Mouse (Mus musculus): ENCODE measurements around the gene Kif26a. TPM values are rescaled to one million over a fixed set of nuclear protein-coding genes. Genes with fewer than 3 reads are reported as not detected.

Gene Kif26a
- polyA plus RNA-seq, 1 experiment: 28.8 TPM

DNA sequence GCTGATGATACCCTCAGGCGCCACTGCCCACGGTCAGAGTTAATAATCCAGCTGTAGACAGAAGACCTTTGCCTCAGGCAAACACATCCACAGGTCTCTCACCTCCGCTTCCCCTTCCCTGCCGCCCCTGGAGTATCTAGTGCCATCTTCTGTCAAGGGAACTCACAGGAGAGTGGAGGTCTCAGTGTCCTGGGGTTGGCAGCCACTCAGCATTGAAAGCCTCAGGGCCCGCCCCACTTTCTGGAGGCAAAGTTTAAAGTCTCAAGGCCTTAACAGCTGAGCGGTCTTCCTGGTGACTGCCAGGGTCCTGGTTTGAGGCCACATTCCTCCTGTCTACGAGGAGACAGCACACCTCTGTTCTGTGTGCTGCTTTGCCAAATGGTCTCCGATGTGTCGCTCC, 36.3 kb upstream of the Kif26a start:
- Histone ChIP-seq H3K4me1 (ENCODE audit: control insufficient read depth, insufficient read depth, low read length) (no peaks in the 10 kb centered on the region), H3K4me3 (replicated peaks; ENCODE audit: extremely low read depth, low read depth, low read length) (no peak overlapping the region)
- DNase-seq: no peak
- WGBS: 73% methylated on average over 9 of the region's 9 CpGs
- TF ChIP-seq POLR2A (IDR thresholded peaks at IDR 0.05; ENCODE audit: borderline replicate concordance, extremely low read depth, low read depth, low read length) (no peak), CTCF (IDR thresholded peaks at IDR 0.05; ENCODE audit: insufficient read depth, low read length) (no peak)

DNA sequence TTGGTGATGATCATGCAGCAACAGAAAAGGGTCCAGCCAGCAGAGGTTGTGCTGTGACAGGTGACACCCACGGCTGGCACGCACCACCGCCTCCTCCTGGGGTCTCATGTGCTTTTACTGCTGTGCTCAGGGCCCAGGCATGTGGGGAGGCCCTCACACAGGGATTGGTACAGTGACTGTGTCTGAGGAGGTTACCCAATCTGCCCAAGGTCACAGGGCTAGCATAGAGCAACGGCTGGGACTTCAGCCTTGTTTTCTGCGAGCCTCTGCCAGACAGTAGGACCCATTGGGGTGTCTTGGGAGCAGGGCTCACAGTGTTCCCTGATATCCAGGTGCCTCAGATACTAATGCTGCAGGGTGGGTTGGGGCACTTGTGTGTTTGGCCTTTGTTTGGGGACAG, 34.7 kb upstream of the Kif26a start:
- 79% methylated on average over 5 of the region's 5 CpGs for WGBS

DNA sequence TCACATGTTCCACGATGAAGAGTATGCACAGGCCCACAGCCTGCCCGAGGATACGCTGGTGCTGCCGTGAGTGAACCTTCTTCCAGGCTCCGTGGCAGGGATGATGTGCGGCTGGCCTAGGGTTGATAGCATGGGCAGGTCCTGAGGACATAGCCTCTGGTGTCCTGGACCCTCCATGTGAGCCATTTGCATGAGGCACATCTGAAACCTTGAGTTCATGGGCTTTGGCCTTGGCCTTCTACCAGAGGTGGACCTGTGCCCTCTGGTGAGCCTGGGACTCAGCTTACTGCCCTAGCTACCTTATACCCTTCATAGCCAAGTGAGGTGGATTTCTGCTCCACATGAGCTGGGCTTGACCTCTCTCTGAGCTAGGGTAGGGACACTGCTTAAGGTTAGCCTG, 33.8 kb upstream of the Kif26a start:
- no peak overlapping the region for H3K4me3 ChIP-seq (replicated peaks; ENCODE audit: extremely low read depth, low read depth, low read length)
- H3K4me1 ChIP-seq (ENCODE audit: control insufficient read depth, insufficient read depth, low read length): no peaks in the 10 kb centered on the region
- no peak for TF ChIP-seq POLR2A (IDR thresholded peaks at IDR 0.05; ENCODE audit: borderline replicate concordance, extremely low read depth, low read depth, low read length)
- TF ChIP-seq CTCF (IDR thresholded peaks at IDR 0.05; ENCODE audit: insufficient read depth, low read length): no peak
- whole genome bisulfite sequencing: 90% methylated on average over 6 of the region's 6 CpGs
- no peak for DNase-seq

More for the DNA sequence above, 34.7 kb upstream of the Kif26a start:
- DNase-seq: no peak
- TF ChIP-seq CTCF (IDR thresholded peaks at IDR 0.05; ENCODE audit: insufficient read depth, low read length) (no peak), POLR2A (IDR thresholded peaks at IDR 0.05; ENCODE audit: borderline replicate concordance, extremely low read depth, low read depth, low read length) (no peak)
- Histone ChIP-seq H3K4me1 (ENCODE audit: control insufficient read depth, insufficient read depth, low read length) (no peaks in the 10 kb centered on the region), H3K4me3 (replicated peaks; ENCODE audit: extremely low read depth, low read depth, low read length) (no peak overlapping the region)

DNA sequence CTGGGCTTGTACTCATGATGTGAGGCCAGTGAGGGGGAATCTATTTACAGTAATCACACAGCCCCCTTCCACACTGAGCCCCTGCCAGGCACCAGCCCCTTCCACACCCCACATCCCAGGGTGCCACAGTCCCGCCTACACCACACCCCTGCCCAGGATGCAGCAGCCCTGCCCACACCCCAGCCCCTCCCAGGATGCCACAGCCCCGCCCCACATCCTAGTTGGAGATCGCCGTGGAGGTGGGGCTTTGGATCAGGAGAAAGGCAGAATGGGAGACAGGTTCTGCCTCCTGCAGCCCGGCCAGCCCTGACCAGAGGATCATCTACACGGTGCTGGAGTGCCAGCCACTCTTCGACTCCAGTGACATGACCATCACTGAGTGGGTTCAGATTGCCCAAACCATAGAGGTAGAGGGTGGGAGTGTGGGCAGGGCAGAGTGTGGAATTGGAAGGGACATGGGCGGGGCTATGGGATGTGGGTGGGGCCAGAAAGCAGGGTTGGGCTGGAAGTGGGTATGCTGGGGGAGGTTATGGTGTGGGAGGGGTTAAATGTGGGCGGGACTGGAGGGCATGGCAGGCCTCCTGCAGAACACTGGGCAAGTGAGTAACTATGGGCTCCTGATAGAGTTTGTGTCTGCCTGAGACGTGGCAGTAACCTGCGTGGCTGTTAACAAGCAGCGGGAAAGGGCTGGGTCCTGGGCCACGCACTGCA, 33.2 kb upstream of the Kif26a start:
- Histone ChIP-seq H3K4me3 (replicated peaks; ENCODE audit: extremely low read depth, low read depth, low read length) (no peak overlapping the region), H3K4me1 (ENCODE audit: control insufficient read depth, insufficient read depth, low read length) (no peaks in the 10 kb centered on the region)
- no peak for DNase-seq
- TF ChIP-seq POLR2A (IDR thresholded peaks at IDR 0.05; ENCODE audit: borderline replicate concordance, extremely low read depth, low read depth, low read length) (no peak), CTCF (IDR thresholded peaks at IDR 0.05; ENCODE audit: insufficient read depth, low read length) (no peak)
- 26% methylated on average over 13 of the region's 13 CpGs for WGBS

DNA sequence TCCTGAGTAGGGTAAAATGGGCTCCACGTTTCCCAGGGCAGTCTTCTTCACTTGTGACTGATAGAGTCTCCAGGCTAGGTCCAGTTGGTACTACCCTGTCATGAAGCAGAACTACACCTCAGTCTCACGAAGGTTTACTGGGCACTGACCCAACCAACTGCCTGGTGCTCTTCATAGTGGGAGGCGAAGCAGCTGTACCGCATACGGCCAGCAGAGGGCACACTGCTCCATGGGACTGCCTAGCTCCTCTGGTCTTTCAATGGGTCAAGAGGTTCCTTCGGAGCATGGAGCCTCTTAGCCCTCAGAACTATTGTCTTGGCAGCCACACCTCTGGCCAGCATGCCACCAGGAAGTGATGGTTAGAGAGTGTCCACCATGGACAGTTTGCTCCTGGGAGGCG, 32.3 kb upstream of the Kif26a start:
- TF ChIP-seq CTCF (IDR thresholded peaks at IDR 0.05; ENCODE audit: insufficient read depth, low read length) (peak; percentile 99), POLR2A (IDR thresholded peaks at IDR 0.05; ENCODE audit: borderline replicate concordance, extremely low read depth, low read depth, low read length) (no peak)
- no peaks in the 10 kb centered on the region for H3K4me1 ChIP-seq (ENCODE audit: control insufficient read depth, insufficient read depth, low read length)
- H3K4me3 ChIP-seq (replicated peaks; ENCODE audit: extremely low read depth, low read depth, low read length): no peak overlapping the region
- peak; percentile 90 for DNase-seq
- 13% methylated on average over 7 of the region's 7 CpGs for WGBS

DNA sequence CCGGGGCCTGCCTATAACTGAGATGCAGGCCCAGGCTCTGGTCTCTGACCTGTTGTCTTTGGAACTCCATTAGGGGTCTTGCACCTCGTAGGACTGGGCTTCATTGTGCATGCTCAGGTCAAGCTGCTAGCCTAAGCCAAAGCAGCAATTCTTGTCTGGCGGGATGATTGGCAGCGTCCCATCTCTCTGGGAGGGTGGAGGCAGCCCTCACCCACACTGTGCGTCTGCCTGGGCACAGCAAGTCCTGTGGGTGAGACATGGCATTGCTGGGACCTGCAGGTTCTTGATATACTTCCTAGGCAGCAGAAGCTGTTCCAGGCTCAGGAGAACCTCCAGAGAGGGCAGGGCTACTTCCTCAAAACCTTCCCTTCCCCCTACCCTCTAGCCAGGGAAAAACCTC, 29.0 kb upstream of the Kif26a start:
- no peak for DNase-seq
- 76% methylated on average over 5 of the region's 5 CpGs for WGBS

DNA sequence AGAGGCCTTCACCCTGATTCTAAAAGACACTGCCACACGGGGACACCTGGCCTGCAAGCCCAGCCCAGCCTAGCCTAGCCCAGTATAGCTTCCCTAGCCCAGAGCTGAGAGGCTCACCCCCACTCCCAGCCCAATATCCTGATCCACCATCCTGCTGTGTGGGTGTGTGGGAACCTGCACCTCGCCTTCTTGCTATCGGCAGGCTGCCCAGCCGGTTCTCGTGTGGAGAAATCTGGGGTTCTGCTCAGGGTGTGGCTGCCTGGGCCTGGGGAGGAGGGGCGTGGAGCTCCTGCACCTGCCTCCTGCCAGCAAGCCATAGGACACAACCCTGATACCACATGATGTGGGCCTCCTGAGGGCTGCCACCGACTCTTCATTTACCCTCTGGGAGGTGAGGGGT, 28.4 kb upstream of the Kif26a start:
- 75% methylated on average over 7 of the region's 7 CpGs for WGBS
- TF ChIP-seq CTCF (IDR thresholded peaks at IDR 0.05; ENCODE audit: insufficient read depth, low read length): no peak
- no peak for TF ChIP-seq POLR2A (IDR thresholded peaks at IDR 0.05; ENCODE audit: borderline replicate concordance, extremely low read depth, low read depth, low read length)
- Histone ChIP-seq H3K4me3 (replicated peaks; ENCODE audit: extremely low read depth, low read depth, low read length) (no peak overlapping the region), H3K4me1 (ENCODE audit: control insufficient read depth, insufficient read depth, low read length) (no peaks in the 10 kb centered on the region)
- DNase-seq: no peak

More for the DNA sequence above, 29.0 kb upstream of the Kif26a start:
- TF ChIP-seq POLR2A (IDR thresholded peaks at IDR 0.05; ENCODE audit: borderline replicate concordance, extremely low read depth, low read depth, low read length) (no peak), CTCF (IDR thresholded peaks at IDR 0.05; ENCODE audit: insufficient read depth, low read length) (no peak)
- Histone ChIP-seq H3K4me3 (replicated peaks; ENCODE audit: extremely low read depth, low read depth, low read length) (no peak overlapping the region), H3K4me1 (ENCODE audit: control insufficient read depth, insufficient read depth, low read length) (no peaks in the 10 kb centered on the region)

DNA sequence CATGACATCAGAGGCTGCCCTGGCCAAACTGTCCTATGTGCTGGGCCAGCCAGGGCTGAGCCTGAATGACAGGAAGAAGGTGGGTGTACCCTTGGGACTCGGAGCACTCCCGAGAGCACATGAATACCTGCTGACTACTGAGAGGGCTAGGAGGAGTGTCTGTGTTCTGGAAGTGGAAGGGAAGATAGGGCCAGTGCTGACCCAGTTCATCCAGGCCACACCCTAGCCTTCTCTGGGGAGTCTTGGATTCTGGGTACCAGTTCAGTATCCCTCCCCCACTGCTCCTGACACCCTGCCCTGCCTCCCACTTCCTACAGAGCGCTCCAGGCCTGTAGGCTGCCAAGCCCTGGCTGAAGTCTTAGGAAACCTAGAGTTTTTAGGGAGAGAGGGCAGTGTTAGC, 24.8 kb upstream of the Kif26a start:
- whole genome bisulfite sequencing: 45% methylated on average over 3 of the region's 3 CpGs
- no peak for TF ChIP-seq CTCF (IDR thresholded peaks at IDR 0.05; ENCODE audit: insufficient read depth, low read length)
- DNase-seq: no peak
- Histone ChIP-seq H3K4me3 (replicated peaks; ENCODE audit: extremely low read depth, low read depth, low read length) (no peak overlapping the region), H3K4me1 (ENCODE audit: control insufficient read depth, insufficient read depth, low read length) (peaks cover 1% of the 10 kb centered on the region; the same call in 1 of the 2 replicates)

DNA sequence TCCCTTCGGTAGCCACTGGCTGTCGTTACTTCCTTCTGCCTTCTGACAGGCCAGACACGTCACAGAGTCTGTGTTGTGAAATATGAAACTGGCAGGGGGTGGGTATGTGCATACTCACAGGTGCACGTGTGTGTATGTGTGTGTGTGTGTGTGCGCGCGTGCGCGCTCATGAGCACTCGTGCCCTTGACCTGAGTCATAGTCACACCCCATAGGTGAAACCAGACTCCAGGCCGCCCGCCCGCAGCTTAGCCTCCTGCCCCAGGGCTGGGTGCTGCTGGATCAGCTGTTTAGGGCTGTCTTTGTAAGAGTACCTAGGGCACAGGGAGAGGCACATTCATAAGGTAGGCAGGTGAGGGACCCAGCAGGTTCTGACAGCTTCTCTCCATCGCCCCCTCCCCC, 20.1 kb upstream of the Kif26a start:
- 57% methylated on average over 14 of the region's 14 CpGs for WGBS
- H3K4me1 ChIP-seq (ENCODE audit: control insufficient read depth, insufficient read depth, low read length): peaks cover 4% of the 10 kb centered on the region; the same call in 1 of the 2 replicates
- DNase-seq: peak; percentile 55
- no peak overlapping the region for H3K4me3 ChIP-seq (replicated peaks; ENCODE audit: extremely low read depth, low read depth, low read length)
- TF ChIP-seq POLR2A (IDR thresholded peaks at IDR 0.05; ENCODE audit: borderline replicate concordance, extremely low read depth, low read depth, low read length) (no peak), CTCF (IDR thresholded peaks at IDR 0.05; ENCODE audit: insufficient read depth, low read length) (no peak)

DNA sequence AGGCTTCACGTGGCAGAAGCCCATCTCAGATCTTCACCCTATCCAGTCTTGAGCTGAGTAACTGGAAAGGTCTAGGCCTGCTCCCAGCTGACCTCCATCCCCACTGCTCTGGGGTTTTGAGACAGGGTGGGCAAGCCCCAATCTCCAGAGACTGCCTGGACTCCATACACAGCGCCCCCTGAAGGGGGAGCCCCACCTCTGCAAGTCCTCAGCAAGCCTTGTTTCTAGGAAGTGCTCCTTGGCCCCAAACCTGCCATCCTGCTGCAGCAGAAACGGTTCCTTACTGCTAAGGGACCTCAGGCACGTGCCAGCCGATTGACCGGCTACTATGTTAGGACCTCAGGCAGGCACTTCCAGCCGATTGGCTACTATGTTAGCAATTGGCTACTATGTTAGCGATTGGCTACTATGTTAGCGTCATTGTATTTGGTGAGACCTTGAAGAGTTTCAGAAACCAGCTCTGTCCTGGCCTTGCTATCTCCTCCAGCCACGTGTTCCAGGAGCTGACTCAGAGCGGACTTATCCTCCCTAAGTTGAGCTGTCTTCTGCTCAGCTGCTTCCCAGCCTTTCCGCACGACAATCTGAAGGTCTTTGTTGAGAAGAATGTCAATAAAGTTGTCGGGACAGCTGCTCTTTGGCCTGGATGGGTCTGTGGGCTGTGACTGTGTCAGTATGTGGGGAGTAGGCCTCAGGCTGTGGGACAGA, 18.9 kb upstream of the Kif26a start:
- no peak for TF ChIP-seq CTCF (IDR thresholded peaks at IDR 0.05; ENCODE audit: insufficient read depth, low read length)
- no peak for TF ChIP-seq POLR2A (IDR thresholded peaks at IDR 0.05; ENCODE audit: borderline replicate concordance, extremely low read depth, low read depth, low read length)
- DNase-seq: no peak
- H3K4me1 ChIP-seq (ENCODE audit: control insufficient read depth, insufficient read depth, low read length): peaks cover 4% of the 10 kb centered on the region; the same call in 1 of the 2 replicates
- 69% methylated on average over 14 of the region's 14 CpGs for WGBS
- no peak overlapping the region for H3K4me3 ChIP-seq (replicated peaks; ENCODE audit: extremely low read depth, low read depth, low read length)

Data from lung, adult 2 months (tissue).